Mouse (Mus musculus) embryo, embryonic 11.5 days (tissue): ENCODE measurements around the gene Grpr.
A peak's percentile ranks its signal among the peaks of the same experiment; 100 is the strongest.

ENCODE experiments used
- DNase-seq: peaks from one replicate; pipeline ENCODE4 v3.0.0-alpha.2; 2012; ENCODE audit warnings: low read depth, low spot score

Gene Grpr

DNA sequence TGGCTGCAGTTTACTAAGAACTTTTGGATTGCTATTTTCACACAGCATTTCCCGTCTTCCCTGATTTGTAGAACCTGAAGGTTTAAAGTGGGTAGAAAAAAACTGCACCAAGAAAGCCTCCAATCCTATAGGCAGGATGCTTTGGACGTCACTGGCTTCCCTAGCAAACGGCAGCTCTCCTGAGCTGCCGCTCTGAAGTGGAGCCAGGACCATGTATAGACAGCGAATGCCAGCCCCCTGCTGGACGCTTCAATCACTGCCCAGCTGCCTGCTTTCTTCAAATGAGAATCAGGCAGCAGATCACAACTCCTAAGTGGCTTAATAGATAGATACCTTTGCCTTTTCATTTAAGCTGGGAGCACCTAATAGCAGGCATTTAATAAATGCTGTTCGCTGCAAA is at the start of gene Grpr:
Grpr (minus strand) TSS at position 12 of the 400 bp plus-strand sequence.
- peak; percentile 16 for DNase-seq

DNA sequence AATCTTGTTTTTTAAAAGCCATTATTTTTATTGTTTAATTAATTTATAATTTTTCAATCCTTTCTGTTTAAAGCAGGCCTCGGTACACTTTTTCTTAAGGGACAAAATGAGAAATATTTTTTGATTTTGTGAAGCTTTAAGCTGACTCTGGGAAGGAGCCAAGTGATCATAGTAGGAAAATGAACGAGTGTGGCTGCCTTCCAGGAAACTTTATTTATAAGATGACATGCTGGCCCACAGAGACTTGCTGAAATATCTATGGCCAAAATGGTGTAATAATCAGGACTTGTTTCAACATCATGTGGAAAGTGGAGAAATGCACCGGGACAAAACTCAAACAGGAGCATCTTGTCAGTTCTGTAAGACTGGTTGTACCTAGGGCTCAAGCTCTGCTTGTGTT is 11.0 kb upstream of the Grpr start:
- no peak for DNase-seq

DNA sequence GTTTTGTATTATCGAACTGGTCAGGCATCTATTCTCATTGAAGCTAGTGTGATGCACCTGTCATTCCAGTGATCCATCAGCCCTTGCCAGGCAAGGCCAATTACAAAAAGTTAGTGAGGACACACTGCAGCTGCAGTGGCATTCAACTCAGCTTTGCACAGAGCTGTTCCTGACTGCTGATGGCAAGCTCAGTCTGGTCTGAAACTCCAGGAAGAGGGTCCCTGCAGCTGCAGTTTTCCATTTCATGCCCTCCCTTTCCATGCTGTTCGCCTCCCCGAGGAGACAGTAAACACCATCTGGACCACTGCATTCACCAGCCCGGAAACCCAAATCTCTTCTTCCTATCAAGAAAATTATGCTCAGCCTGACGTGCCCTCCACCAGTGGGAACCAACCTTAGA is 2.4 kb downstream of the Grpr start:
- DNase-seq: no peak

DNA sequence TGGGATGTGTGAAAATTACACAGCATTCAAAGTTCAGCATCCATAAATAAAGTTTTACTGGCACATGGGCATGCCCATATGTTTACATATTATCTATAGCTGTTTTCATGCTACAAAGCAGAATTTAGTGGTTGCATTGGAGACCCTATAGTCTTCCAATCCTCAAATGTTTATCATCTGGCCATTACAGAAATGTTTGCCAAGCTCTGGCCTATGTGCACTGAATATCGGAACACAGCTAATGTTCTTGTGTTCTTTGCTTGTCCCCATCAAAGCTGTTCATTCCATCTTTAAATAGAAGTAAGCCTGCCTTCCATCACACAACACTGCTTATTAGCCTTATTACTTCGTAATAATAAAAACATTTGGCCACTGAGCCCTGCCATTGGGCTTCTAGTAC is 16.6 kb downstream of the Grpr start:
- no peak for DNase-seq

DNA sequence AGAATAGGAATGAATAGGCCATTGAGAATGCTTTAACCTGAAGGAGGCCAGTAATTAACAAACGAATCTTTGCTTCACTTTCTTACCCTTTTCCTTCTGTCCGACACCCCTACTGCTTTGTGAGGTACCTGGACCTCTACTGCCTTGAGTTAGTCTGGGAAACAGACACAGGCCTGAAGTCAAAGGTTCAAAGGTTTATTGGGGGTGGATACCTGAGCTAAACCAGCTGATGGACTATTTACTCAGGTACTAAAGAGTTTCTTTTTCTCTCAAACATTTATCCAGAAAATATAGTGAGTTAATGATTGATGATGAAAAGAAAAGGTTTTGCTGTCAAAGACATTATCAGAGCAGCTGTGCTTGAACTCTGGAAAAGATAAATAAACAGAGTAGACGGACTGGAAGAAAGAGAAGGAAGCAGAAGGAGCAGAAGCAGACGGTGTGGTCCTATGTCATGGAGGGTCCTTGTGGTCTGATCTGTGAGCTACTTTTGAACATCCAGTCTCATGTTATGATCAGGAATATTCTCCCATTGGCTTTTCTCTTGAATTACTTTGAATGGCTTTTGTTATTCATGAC is 30.4 kb downstream of the Grpr start:
- no peak for DNase-seq

DNA sequence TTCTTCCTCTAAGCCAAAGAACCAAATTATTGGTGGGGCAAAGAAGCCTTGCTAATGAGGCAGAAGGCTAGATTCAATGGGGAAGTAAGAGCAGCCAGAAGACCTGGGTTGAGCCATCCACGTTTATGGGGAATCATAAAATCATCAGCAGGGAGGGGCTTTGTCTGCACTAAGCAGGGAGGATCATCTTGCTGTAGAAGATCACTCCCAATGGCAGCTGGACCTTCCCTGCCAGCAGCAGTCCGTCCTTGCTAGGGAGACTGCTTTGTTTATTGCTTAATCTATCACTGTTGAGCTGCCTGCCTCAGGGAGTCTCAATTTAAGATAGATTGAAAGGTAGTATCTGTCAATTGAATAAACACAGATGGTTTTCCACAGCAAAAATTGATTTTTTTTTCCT is 37.7 kb downstream of the Grpr start:
- no peak for DNase-seq

DNA sequence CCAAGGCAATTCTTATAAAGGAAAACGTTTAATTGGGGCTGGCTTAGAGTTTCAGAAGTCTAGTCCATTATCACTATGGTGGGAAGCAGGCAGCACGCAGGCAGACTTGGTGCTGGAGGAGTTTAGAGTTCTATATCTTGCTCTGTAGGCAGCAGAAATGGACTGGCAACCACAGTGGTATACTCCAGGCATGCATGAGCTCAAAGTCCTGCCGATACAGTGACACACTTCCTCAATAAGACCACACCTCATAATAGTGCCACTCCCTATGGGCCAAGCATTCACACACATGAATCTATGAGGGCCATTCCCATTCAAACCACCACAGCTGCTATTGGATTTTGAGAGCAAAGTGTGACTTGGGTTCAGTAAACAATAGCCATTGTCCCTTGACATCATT is 47.4 kb downstream of the Grpr start:
- no peak for DNase-seq
